Mouse (Mus musculus): ENCODE results near the gene E030025P04Rik.

DNA sequence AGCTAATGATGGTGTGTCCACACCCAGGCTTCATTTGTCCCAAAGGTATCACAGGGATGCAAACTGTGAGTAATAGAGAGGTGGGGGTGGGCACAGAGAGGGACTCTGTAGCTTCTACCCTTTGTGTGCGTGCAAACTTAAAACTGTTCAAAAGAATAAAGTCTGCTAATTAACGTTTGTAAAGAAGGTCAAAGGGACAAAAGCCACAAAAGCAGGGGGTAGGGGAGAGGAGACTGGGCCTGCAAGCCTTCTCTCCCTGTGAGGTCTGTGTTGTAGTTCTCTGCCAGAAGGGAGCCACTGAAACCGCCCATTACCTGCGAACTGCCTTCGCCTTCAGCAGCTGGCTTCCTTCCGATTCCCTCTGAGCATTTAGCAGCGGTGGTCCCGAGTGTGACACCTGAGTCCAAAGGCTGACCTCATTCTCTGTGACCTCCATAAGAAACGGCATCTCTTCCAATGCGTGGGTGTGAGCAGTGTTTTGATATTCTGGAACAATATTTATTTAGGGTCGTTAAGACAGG lies 34.3 kb downstream of the E030025P04Rik start:
- TF ChIP-seq CTCF (IDR thresholded peaks at IDR 0.05; ENCODE audit: low read depth) (no peak), EP300 (IDR thresholded peaks at IDR 0.05; ENCODE audit: low read depth) (no peak)

Data from heart, postnatal 0 days (tissue).